Mouse (Mus musculus): Measurements from ENCODE around the gene Cpn2.

DNA sequence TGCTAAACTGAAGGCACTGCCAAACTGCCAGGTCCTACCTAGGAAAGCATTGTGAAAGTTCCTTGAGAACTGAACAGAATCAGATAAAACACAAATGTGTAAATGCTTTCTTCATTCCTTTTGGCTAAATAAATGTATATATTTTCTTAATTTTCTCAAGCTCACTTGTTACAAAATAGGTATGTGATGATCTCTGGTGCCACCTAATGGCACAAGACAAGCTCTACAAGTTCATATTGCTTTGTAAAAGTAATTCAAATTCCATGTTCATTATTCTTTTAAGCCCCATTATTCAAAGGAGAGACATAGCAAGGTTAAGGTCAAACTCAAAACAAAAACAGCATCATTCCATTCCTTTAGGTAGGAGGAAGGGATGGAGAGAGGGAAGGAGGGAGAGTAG, 46.9 kb upstream of the Cpn2 start:
- no peak for TF ChIP-seq CTCF (IDR thresholded peaks at IDR 0.05; ENCODE audit: control insufficient read depth, insufficient read depth, insufficient read length)
- TF ChIP-seq MAX (IDR thresholded peaks at IDR 0.05) = no peak
- TF ChIP-seq FOSL1 (IDR thresholded peaks at IDR 0.05; ENCODE audit: insufficient read depth, low read length, poor library complexity, severe bottlenecking) = no peak
- TF ChIP-seq MYOD1 (IDR thresholded peaks at IDR 0.05; ENCODE audit: control insufficient read depth, insufficient read length, low read depth) = no peak
- TF ChIP-seq MYOG (IDR thresholded peaks at IDR 0.05; ENCODE audit: control insufficient read depth, extremely low read depth, insufficient read length) = no peak
- TF ChIP-seq CEBPB (IDR thresholded peaks at IDR 0.05; ENCODE audit: low read depth) = no peak
- no peak for TF ChIP-seq USF1 (IDR thresholded peaks at IDR 0.05; ENCODE audit: low read depth)
